Mouse (Mus musculus) liver, embryonic 12.5 days (tissue): ENCODE results near the gene Scarf1. TPM values are rescaled to one million over a fixed set of nuclear protein-coding genes. Genes with fewer than 3 reads are reported as not detected.

Source experiments
- ATAC-seq: fragments of 200-750 bp; cut with Nextera tagmentation; 2 replicates; pipeline ENCODE4 v1.8.0; 2017; ENCODE audit warnings: moderate number of reproducible peaks, mild to moderate bottlenecking, moderate library complexity
- H3K27ac ChIP-seq: fragments of 300-500 bp; sonication (generic); 2 replicates; pipeline ENCODE4 v1.5.1; 2016; ENCODE audit warnings: mild to moderate bottlenecking
- H3K27me3 ChIP-seq: fragments of 300-500 bp; sonication (generic); replicated peaks from 2 replicates; pipeline ENCODE4 v1.6.1; 2016; ENCODE audit warnings: mild to moderate bottlenecking, moderate library complexity
- H3K36me3 ChIP-seq: fragments of 300-500 bp; sonication (generic); 2 replicates; pipeline ENCODE4 v1.6.1; 2016; ENCODE audit warnings: mild to moderate bottlenecking, moderate library complexity
- H3K4me1 ChIP-seq: fragments of 300-500 bp; sonication (generic); 2 replicates; pipeline ENCODE4 v1.6.1; 2016
- H3K4me2 ChIP-seq: fragments of 300-500 bp; sonication (generic); 2 replicates; pipeline ENCODE4 v1.6.1; 2016; ENCODE audit warnings: mild to moderate bottlenecking, moderate library complexity
- H3K4me3 ChIP-seq: fragments of 300-500 bp; sonication (generic); 2 replicates; pipeline ENCODE4 v1.5.1; 2016; ENCODE audit warnings: mild to moderate bottlenecking, moderate library complexity
- H3K9ac ChIP-seq: fragments of 300-500 bp; sonication (generic); 2 replicates; pipeline ENCODE4 v1.6.1; 2016; ENCODE audit warnings: mild to moderate bottlenecking, moderate library complexity
- H3K9me3 ChIP-seq: fragments of 300-500 bp; sonication (generic); replicated peaks from 2 replicates; pipeline ENCODE4 v1.6.1; 2016; ENCODE audit warnings: mild to moderate bottlenecking, moderate library complexity
- WGBS: fragments of 180-500 bp; shearing (Covaris S2); methylation state at CpG from one replicate; pipeline ENCODE4 v1.1.7; 2016; ENCODE audit not compliant: insufficient replicate concordance; 5-methylcytosine and 5-hydroxymethylcytosine counted together
- polyA plus RNA-seq: library from polyadenylated mRNA; unstranded; fragments of >200 nt; fragmentation: Nextera tagmentation; extraction: Ambion mirVana; gene quantifications from 2 replicates; pipeline ENCODE4 v1.2.1, GENCODE M21; 2016

The Scarf1 gene
- polyA plus RNA-seq, 1 experiment from 2014 or later, result 5.2 TPM

DNA sequence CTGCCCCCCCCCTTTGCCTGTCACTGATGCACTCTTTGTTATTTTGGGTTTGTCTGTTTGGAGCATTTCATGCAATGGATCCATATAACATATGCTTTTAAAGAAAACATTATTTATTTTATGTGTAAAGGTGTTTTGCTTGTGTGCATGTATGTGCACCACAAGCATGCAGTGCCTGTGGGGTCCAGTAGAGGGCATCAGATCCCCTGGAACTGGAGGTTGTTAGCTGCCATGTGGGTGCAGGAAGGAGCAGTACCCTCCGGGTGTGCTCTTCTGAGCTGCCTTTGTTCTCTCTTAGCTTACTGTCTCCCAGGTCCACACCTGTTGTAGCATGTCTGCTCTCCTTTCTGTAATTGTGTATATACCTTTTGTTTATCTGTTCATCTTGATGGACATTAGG, 44.8 kb downstream of the Scarf1 start:
- Histone ChIP-seq H3K4me3 (no peak overlapping the region), H3K27ac (no peak overlapping the region), H3K4me1 (peaks cover 9% of the 10 kb centered on the region; the same call in 1 of the 2 replicates), H3K4me2 (no peak overlapping the region), H3K9ac (no peak overlapping the region), H3K27me3 (no peaks in the 10 kb centered on the region), H3K36me3 (peaks cover 13% of the 10 kb centered on the region; the same call in 1 of the 2 replicates), H3K9me3 (peaks cover 4% of the 10 kb centered on the region; the same call in 1 of the 2 replicates)
- whole genome bisulfite sequencing, result 85% methylated on average over 1 of the region's 1 CpGs
- no peak for ATAC-seq

DNA sequence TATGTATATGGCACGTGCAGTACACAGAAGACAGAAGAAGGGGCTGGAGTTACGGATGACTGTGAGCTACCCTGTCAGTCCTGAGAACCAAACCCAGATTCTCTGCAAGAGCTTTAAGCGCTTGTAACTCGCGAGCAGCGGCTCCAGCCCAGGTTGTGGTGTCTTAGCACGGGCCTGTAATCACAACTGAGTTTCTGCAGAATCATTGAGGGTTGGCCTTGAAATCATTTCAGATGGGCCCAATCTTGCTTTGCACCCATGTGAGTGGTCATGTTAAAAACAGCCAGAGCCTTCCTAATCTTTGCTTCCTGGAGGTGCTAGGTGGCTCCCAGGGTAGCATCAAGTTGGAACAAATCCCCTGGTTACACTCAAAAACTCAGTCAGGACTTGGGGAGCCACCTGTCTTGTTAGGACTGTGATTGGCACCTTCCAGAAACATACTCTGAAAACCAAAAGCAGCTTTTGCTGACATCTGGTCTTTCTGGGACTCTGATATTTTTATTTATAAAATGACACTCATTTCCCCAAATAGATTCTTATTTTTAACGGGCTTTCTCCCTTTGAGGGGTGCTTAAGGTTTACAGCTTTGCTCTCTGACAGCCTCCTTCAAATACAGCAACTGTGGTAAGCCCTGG, 46.6 kb downstream of the Scarf1 start:
- H3K36me3 ChIP-seq, result peaks cover 13% of the 10 kb centered on the region; the same call in 1 of the 2 replicates
- H3K27me3 ChIP-seq, result no peaks in the 10 kb centered on the region
- H3K4me2 ChIP-seq, result no peak overlapping the region
- WGBS, result 69% methylated on average over 8 of the region's 8 CpGs
- H3K9ac ChIP-seq, result no peak overlapping the region
- no peak overlapping the region for H3K27ac ChIP-seq
- H3K4me3 ChIP-seq, result no peak overlapping the region
- peaks cover 4% of the 10 kb centered on the region; the same call in 1 of the 2 replicates for H3K9me3 ChIP-seq
- ATAC-seq, result no peak
- peaks cover 23% of the 10 kb centered on the region for H3K4me1 ChIP-seq

DNA sequence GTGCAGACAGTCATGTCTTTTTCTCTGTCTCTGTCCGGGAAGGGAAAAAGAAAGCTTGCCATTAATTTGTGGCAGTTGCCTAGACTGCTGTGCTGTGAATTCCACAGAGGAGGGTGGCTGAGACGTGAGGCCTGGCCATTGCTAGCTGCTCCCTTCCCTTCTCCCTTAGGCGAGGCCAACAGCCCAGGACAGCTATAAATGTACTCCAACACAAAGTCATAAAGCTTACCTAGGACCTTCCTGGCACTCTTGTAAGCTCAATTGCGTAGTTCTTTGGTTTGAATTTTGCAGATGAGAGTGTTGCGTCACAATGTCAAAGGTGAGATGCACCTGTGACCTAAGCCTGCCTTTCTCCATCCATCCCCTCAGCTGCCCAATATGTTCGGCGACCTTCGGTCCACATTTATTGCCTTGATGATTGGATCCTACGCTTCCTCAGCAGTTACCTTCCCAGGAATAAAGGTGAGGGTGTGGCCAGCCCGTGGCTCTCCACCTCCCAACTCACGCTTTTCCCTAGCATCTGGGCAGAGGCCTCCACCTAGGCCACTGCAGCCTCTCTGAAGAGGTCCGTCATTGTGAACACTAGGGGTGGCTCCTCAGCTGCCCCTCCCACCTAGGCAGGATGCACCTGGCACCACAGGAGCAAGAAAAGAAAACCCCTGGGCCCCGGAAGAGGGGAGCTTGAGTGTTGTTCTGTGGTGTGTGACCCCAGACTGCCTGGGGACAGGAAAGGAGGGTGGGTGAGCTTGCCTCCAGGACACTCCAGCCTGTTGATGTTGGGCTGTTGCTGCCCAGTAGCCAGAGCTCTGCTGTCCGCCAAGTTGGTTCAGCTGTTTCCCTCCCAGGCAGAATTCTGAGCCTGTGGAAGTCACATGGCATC, 47.4 kb downstream of the Scarf1 start:
- peaks cover 31% of the 10 kb centered on the region for H3K4me1 ChIP-seq
- no peak overlapping the region for H3K9ac ChIP-seq
- no peak overlapping the region for H3K4me2 ChIP-seq
- no peak for ATAC-seq
- H3K9me3 ChIP-seq, result peaks cover 4% of the 10 kb centered on the region; the same call in 1 of the 2 replicates
- no peak overlapping the region for H3K4me3 ChIP-seq
- no peaks in the 10 kb centered on the region for H3K27me3 ChIP-seq
- H3K27ac ChIP-seq, result no peak overlapping the region
- WGBS, result 74% methylated on average over 14 of the region's 14 CpGs
- H3K36me3 ChIP-seq, result peaks cover 13% of the 10 kb centered on the region; the same call in 1 of the 2 replicates

DNA sequence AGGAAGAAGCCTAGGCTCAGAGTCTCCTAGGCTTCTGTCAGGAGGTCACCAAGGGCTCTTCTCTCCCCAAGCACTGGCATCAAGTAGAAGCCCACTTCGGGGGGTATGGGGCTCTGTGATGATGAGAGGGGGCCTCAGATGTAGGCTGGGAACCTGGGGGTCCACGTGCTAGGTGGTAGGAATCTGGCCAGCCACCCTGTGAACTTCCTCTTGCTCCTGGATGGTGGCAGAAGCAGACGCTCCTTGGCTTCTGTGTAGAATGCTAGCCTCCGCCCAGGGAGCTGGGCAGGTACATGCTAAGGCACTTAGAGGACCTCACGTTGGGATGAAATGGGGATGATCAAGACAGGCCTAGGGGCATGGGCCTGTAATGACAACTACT, 48.1 kb downstream of the Scarf1 start:
- H3K27me3 ChIP-seq, result no peaks in the 10 kb centered on the region
- peaks cover 37% of the 10 kb centered on the region for H3K4me1 ChIP-seq
- H3K9ac ChIP-seq, result no peak overlapping the region
- no peak overlapping the region for H3K27ac ChIP-seq
- WGBS, result 69% methylated on average over 5 of the region's 5 CpGs
- H3K9me3 ChIP-seq, result peaks cover 4% of the 10 kb centered on the region; the same call in 1 of the 2 replicates
- ATAC-seq, result no peak
- H3K36me3 ChIP-seq, result peaks cover 13% of the 10 kb centered on the region; the same call in 1 of the 2 replicates
- H3K4me3 ChIP-seq, result no peak overlapping the region
- H3K4me2 ChIP-seq, result no peak overlapping the region

DNA sequence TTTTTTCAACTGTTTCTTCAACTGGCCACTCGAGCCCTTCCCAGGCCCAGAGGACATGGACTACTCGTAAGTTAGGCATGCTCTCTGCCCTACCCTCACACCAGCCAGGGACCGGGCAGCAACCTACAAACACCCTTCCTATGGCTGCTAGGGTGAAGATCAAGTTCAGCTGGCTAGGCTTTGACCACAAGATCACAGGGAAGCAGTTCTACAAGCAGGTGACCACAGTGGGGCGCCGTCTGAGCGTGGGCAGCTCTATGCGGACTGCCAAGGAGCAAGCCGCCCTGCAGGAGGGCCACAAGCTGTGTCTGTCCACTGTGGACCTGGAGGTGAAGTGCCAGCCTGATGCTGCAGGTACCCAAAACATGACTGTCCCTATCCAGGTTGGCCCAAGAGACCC, 49.5 kb downstream of the Scarf1 start:
- Histone ChIP-seq H3K4me3 (no peak overlapping the region), H3K4me1 (peaks cover 48% of the 10 kb centered on the region), H3K9me3 (peaks cover 4% of the 10 kb centered on the region; the same call in 1 of the 2 replicates), H3K27ac (no peak overlapping the region), H3K9ac (no peak overlapping the region), H3K36me3 (peaks cover 8% of the 10 kb centered on the region; the same call in 1 of the 2 replicates), H3K4me2 (no peak overlapping the region), H3K27me3 (no peaks in the 10 kb centered on the region)
- 80% methylated on average over 8 of the region's 8 CpGs for WGBS
- no peak; the same call in 1 of the 2 replicates for ATAC-seq

- Histone ChIP-seq H3K36me3 (no peaks in the 10 kb centered on the region), H3K27ac (peak overlapping the region; percentile 59), H3K9me3 (no peaks in the 10 kb centered on the region), H3K4me2 (no peak overlapping the region), H3K4me3 (no peak overlapping the region), H3K4me1 (peaks cover 53% of the 10 kb centered on the region), H3K9ac (no peak overlapping the region), H3K27me3 (no peaks in the 10 kb centered on the region)
- peak; percentile 53 for ATAC-seq
- 63% methylated on average over 18 of the region's 18 CpGs for WGBS
Measured at GRCm38 (mm10) chr11:75563851-75564548, 50.7 kb downstream of the Scarf1 start.

GRCm38 (mm10) chr11:75565849-75566248, 52.5 kb downstream of the Scarf1 start:
- Histone ChIP-seq H3K27ac (no peak overlapping the region), H3K36me3 (no peaks in the 10 kb centered on the region), H3K4me2 (no peak overlapping the region), H3K9ac (no peak overlapping the region), H3K27me3 (no peaks in the 10 kb centered on the region), H3K4me3 (no peak overlapping the region), H3K9me3 (no peaks in the 10 kb centered on the region), H3K4me1 (peaks cover 54% of the 10 kb centered on the region)
- 60% methylated on average over 2 of the region's 2 CpGs for WGBS
- no peak for ATAC-seq

DNA sequence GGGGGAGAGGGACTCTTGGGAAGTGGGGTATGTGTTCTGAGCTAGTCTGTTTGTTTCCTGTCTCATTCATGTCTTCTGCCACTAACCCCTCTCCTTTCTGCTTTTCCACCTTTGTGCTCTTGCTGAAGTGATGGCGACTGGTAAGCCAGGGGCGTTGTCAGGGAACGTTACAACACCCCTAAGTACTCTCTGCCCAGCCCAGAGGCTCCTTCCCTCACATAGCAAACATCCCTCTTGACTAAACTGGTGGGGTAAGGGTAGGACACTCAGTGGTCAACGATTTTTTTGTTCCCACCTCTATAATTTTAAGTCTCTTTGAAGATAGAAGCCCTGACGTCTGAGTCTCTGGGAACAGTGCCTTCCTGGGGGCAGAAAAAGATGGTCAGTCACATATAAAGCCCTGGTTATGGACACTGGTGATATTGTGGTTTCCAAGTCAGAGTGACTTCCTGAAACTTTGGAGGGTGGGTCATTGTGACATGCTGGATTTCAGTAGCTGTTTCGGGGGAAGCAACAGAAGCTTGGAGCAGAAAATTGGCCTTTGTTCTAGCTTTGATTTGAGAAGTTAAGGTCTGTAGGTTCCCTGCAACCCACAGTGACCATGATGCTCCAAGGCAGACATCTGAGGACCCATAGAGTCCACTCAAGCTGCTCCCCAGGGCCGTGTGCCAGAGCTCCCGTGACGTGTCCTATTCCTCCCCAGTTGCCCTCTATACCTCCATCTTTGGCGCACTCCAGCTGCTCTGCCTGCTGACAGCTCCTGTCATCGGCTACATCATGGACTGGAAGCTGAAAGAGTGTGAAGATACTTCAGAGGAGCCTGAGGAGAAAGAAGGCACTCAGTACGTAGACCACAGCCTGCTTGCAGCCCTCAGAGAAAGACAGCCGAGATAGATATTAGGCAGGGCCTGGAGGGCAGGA, 53.2 kb downstream of the Scarf1 start:
- H3K4me3 ChIP-seq, result no peak overlapping the region
- peaks cover 52% of the 10 kb centered on the region for H3K4me1 ChIP-seq
- H3K9ac ChIP-seq, result no peak overlapping the region
- H3K27me3 ChIP-seq, result no peaks in the 10 kb centered on the region
- WGBS, result 63% methylated on average over 13 of the region's 13 CpGs
- no peaks in the 10 kb centered on the region for H3K36me3 ChIP-seq
- no peak overlapping the region for H3K4me2 ChIP-seq
- H3K9me3 ChIP-seq, result no peaks in the 10 kb centered on the region
- no peak overlapping the region for H3K27ac ChIP-seq
- no peak for ATAC-seq

- peaks cover 60% of the 10 kb centered on the region for H3K4me1 ChIP-seq
- H3K9me3 ChIP-seq, result no peaks in the 10 kb centered on the region
- no peaks in the 10 kb centered on the region for H3K27me3 ChIP-seq
- no peak overlapping the region for H3K9ac ChIP-seq
- no peak for ATAC-seq
- no peak overlapping the region for H3K4me2 ChIP-seq
- no peak overlapping the region for H3K27ac ChIP-seq
- H3K36me3 ChIP-seq, result no peaks in the 10 kb centered on the region
- 27% methylated on average over 9 of the region's 9 CpGs for WGBS
- H3K4me3 ChIP-seq, result no peak overlapping the region
Measured at GRCm38 (mm10) chr11:75567346-75568114, 54.2 kb downstream of the Scarf1 start.

DNA sequence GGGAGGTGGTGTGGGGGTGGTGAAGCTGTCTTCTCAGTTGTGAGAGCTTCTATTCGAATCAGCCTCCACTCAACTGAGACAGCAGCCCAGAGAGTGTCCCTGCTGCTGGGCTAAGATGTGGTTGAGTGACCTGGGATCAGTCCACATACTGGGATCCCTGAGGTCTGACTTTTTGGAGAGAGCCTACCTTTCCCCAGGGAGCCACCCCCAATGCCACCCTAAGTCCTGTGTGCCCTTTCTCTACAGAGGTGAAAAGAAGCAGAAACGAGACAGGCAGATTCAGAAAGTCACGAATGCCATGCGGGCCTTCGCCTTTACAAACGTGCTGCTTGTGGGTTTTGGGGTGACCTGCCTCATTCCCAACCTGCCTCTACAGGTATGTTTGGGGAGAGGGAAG, 54.8 kb downstream of the Scarf1 start:
- no peak overlapping the region for H3K4me2 ChIP-seq
- peaks cover 66% of the 10 kb centered on the region for H3K4me1 ChIP-seq
- 72% methylated on average over 6 of the region's 6 CpGs for WGBS
- H3K4me3 ChIP-seq, result no peak overlapping the region
- no peak for ATAC-seq
- no peaks in the 10 kb centered on the region for H3K36me3 ChIP-seq
- no peaks in the 10 kb centered on the region for H3K27me3 ChIP-seq
- H3K9ac ChIP-seq, result no peak overlapping the region
- no peaks in the 10 kb centered on the region for H3K9me3 ChIP-seq
- H3K27ac ChIP-seq, result no peak overlapping the region
